Mouse (Mus musculus): ENCODE measurements around the gene Ptprk. TPM values are rescaled to one million over a fixed set of nuclear protein-coding genes. Genes with fewer than 3 reads are reported as not detected.

Ptprk gene
- 27.4 and 29.7 TPM in 2 replicates for polyA plus RNA-seq (2014; fragmentation: Nextera tagmentation; extraction: Ambion mirVana)

GRCm38 (mm10) chr10:28074653-28075451, at the start of gene Ptprk:
Ptprk (plus strand) TSS chr10:28074820.
- Histone ChIP-seq H3K9ac (ENCODE audit: low read length) (peak within 1 kb of the TSS; percentile 82), H3K27me3 (ENCODE audit: control insufficient read depth, insufficient read depth, low read length) (no peaks in the 10 kb centered on the region), H3K4me1 (replicated peaks; ENCODE audit: control insufficient read depth, insufficient read depth, low read length) (no peaks in the 10 kb centered on the region), H3K4me3 (ENCODE audit: low read depth, low read length) (peak within 1 kb of the TSS; percentile 71), H3K36me3 (ENCODE audit: control insufficient read depth, insufficient read depth, low read length) (no peaks in the 10 kb centered on the region), H3K9me3 (ENCODE audit: control insufficient read depth, low read length) (no peaks in the 10 kb centered on the region), H3K4me2 (ENCODE audit: low read depth, low read length, severe bottlenecking) (peak within 1 kb of the TSS; percentile 88), H3K27ac (ENCODE audit: low read depth, low read length) (peak within 1 kb of the TSS; percentile 71)
- ATAC-seq (replicated peaks; ENCODE audit: low FRiP score) = peak; percentile 98
- DNase-seq (ENCODE audit: low spot score) = peak; percentile 97
- WGBS = under 1% methylated on average over 60 of the region's 77 CpGs

- no peak for DNase-seq (ENCODE audit: low spot score)
- Histone ChIP-seq H3K4me1 (replicated peaks; ENCODE audit: control insufficient read depth, insufficient read depth, low read length) (no peaks in the 10 kb centered on the region), H3K27ac (ENCODE audit: low read depth, low read length) (no peak overlapping the region), H3K4me3 (ENCODE audit: low read depth, low read length) (no peak overlapping the region), H3K27me3 (ENCODE audit: control insufficient read depth, insufficient read depth, low read length) (no peaks in the 10 kb centered on the region), H3K9ac (ENCODE audit: low read length) (no peak overlapping the region), H3K9me3 (ENCODE audit: control insufficient read depth, low read length) (no peaks in the 10 kb centered on the region), H3K4me2 (ENCODE audit: low read depth, low read length, severe bottlenecking) (no peak overlapping the region), H3K36me3 (ENCODE audit: control insufficient read depth, insufficient read depth, low read length) (no peaks in the 10 kb centered on the region)
- WGBS = 85% methylated on average over 2 of the region's 2 CpGs
- ATAC-seq (replicated peaks; ENCODE audit: low FRiP score) = no peak
These were observed 46.8 kb upstream of the Ptprk start for GRCm38 (mm10) chr10:28027791-28028190.

GRCm38 (mm10) chr10:28036456-28036855, 38.2 kb upstream of the Ptprk start:
- no peaks in the 10 kb centered on the region for H3K36me3 ChIP-seq (ENCODE audit: control insufficient read depth, insufficient read depth, low read length)
- WGBS = 70% methylated on average over 1 of the region's 1 CpGs

GRCm38 (mm10) chr10:28054764-28055163, 19.9 kb upstream of the Ptprk start:
- WGBS = 84% methylated on average over 4 of the region's 4 CpGs
- no peaks in the 10 kb centered on the region for H3K9me3 ChIP-seq (ENCODE audit: control insufficient read depth, low read length)

More at GRCm38 (mm10) chr10:28036456-28036855, 38.2 kb upstream of the Ptprk start:
- no peaks in the 10 kb centered on the region for H3K4me1 ChIP-seq (replicated peaks; ENCODE audit: control insufficient read depth, insufficient read depth, low read length)
- H3K9ac ChIP-seq (ENCODE audit: low read length) = no peak overlapping the region
- no peak overlapping the region for H3K4me3 ChIP-seq (ENCODE audit: low read depth, low read length)
- no peak for ATAC-seq (replicated peaks; ENCODE audit: low FRiP score)
- no peaks in the 10 kb centered on the region for H3K27me3 ChIP-seq (ENCODE audit: control insufficient read depth, insufficient read depth, low read length)
- H3K9me3 ChIP-seq (ENCODE audit: control insufficient read depth, low read length) = no peaks in the 10 kb centered on the region
- no peak overlapping the region for H3K4me2 ChIP-seq (ENCODE audit: low read depth, low read length, severe bottlenecking)
- DNase-seq (ENCODE audit: low spot score) = no peak
- no peak overlapping the region for H3K27ac ChIP-seq (ENCODE audit: low read depth, low read length)

GRCm38 (mm10) chr10:28059222-28059621, 15.4 kb upstream of the Ptprk start:
- no peaks in the 10 kb centered on the region for H3K4me1 ChIP-seq (replicated peaks; ENCODE audit: control insufficient read depth, insufficient read depth, low read length)
- ATAC-seq (replicated peaks; ENCODE audit: low FRiP score) (no peak), DNase-seq (ENCODE audit: low spot score) (no peak)
- no peaks in the 10 kb centered on the region for H3K36me3 ChIP-seq (ENCODE audit: control insufficient read depth, insufficient read depth, low read length)
- WGBS = 77% methylated on average over 1 of the region's 1 CpGs
- H3K27ac ChIP-seq (ENCODE audit: low read depth, low read length) = no peak overlapping the region
- no peak overlapping the region for H3K9ac ChIP-seq (ENCODE audit: low read length)
- no peak overlapping the region for H3K4me3 ChIP-seq (ENCODE audit: low read depth, low read length)
- no peaks in the 10 kb centered on the region for H3K9me3 ChIP-seq (ENCODE audit: control insufficient read depth, low read length)
- H3K4me2 ChIP-seq (ENCODE audit: low read depth, low read length, severe bottlenecking) = no peak overlapping the region
- H3K27me3 ChIP-seq (ENCODE audit: control insufficient read depth, insufficient read depth, low read length) = no peaks in the 10 kb centered on the region

More at GRCm38 (mm10) chr10:28054764-28055163, 19.9 kb upstream of the Ptprk start:
- Histone ChIP-seq H3K4me1 (replicated peaks; ENCODE audit: control insufficient read depth, insufficient read depth, low read length) (no peaks in the 10 kb centered on the region), H3K9ac (ENCODE audit: low read length) (no peak overlapping the region), H3K27me3 (ENCODE audit: control insufficient read depth, insufficient read depth, low read length) (no peaks in the 10 kb centered on the region), H3K4me3 (ENCODE audit: low read depth, low read length) (no peak overlapping the region), H3K4me2 (ENCODE audit: low read depth, low read length, severe bottlenecking) (no peak overlapping the region), H3K36me3 (ENCODE audit: control insufficient read depth, insufficient read depth, low read length) (no peaks in the 10 kb centered on the region), H3K27ac (ENCODE audit: low read depth, low read length) (no peak overlapping the region)
- ATAC-seq (replicated peaks; ENCODE audit: low FRiP score) = no peak
- DNase-seq (ENCODE audit: low spot score) = no peak

- no peak overlapping the region for H3K4me3 ChIP-seq (ENCODE audit: low read depth, low read length)
- no peaks in the 10 kb centered on the region for H3K27me3 ChIP-seq (ENCODE audit: control insufficient read depth, insufficient read depth, low read length)
- WGBS = 89% methylated on average over 5 of the region's 5 CpGs
- DNase-seq (ENCODE audit: low spot score) = no peak
- ATAC-seq (replicated peaks; ENCODE audit: low FRiP score) = no peak
- H3K27ac ChIP-seq (ENCODE audit: low read depth, low read length) = no peak overlapping the region
- no peak overlapping the region for H3K9ac ChIP-seq (ENCODE audit: low read length)
- no peak overlapping the region for H3K4me2 ChIP-seq (ENCODE audit: low read depth, low read length, severe bottlenecking)
- no peaks in the 10 kb centered on the region for H3K4me1 ChIP-seq (replicated peaks; ENCODE audit: control insufficient read depth, insufficient read depth, low read length)
- H3K9me3 ChIP-seq (ENCODE audit: control insufficient read depth, low read length) = no peaks in the 10 kb centered on the region
- no peaks in the 10 kb centered on the region for H3K36me3 ChIP-seq (ENCODE audit: control insufficient read depth, insufficient read depth, low read length)
These were observed 6.6 kb upstream of the Ptprk start for GRCm38 (mm10) chr10:28067997-28068396.

- ATAC-seq (replicated peaks; ENCODE audit: low FRiP score) (peak; percentile 14), DNase-seq (ENCODE audit: low spot score) (peak; percentile 53)
- Histone ChIP-seq H3K4me3 (ENCODE audit: low read depth, low read length) (peak overlapping the region; percentile 71), H3K9ac (ENCODE audit: low read length) (peak overlapping the region; percentile 82), H3K27ac (ENCODE audit: low read depth, low read length) (peak overlapping the region; percentile 71), H3K4me2 (ENCODE audit: low read depth, low read length, severe bottlenecking) (peak overlapping the region; percentile 88), H3K4me1 (replicated peaks; ENCODE audit: control insufficient read depth, insufficient read depth, low read length) (no peaks in the 10 kb centered on the region), H3K36me3 (ENCODE audit: control insufficient read depth, insufficient read depth, low read length) (no peaks in the 10 kb centered on the region), H3K27me3 (ENCODE audit: control insufficient read depth, insufficient read depth, low read length) (no peaks in the 10 kb centered on the region), H3K9me3 (ENCODE audit: control insufficient read depth, low read length) (no peaks in the 10 kb centered on the region)
- WGBS = under 1% methylated on average over 26 of the region's 26 CpGs
These were observed 498 bp upstream of the Ptprk start for GRCm38 (mm10) chr10:28073991-28074652.

GRCm38 (mm10) chr10:28075491-28076035, 943 bp downstream of the Ptprk start:
- Histone ChIP-seq H3K36me3 (ENCODE audit: control insufficient read depth, insufficient read depth, low read length) (no peaks in the 10 kb centered on the region), H3K27me3 (ENCODE audit: control insufficient read depth, insufficient read depth, low read length) (no peaks in the 10 kb centered on the region), H3K9me3 (ENCODE audit: control insufficient read depth, low read length) (no peaks in the 10 kb centered on the region), H3K4me1 (replicated peaks; ENCODE audit: control insufficient read depth, insufficient read depth, low read length) (no peaks in the 10 kb centered on the region), H3K4me3 (ENCODE audit: low read depth, low read length) (peak overlapping the region; percentile 71), H3K27ac (ENCODE audit: low read depth, low read length) (peak overlapping the region; percentile 71; the same call in 1 of the 2 replicates), H3K9ac (ENCODE audit: low read length) (peak overlapping the region; percentile 82), H3K4me2 (ENCODE audit: low read depth, low read length, severe bottlenecking) (peak overlapping the region; percentile 88)
- under 1% methylated on average over 22 of the region's 22 CpGs for WGBS
- ATAC-seq (replicated peaks; ENCODE audit: low FRiP score) = no peak; the same call in 1 of the 2 replicates
- DNase-seq (ENCODE audit: low spot score) = peak; percentile 66
